Mouse (Mus musculus) cerebellum, postnatal 4 days (tissue): ENCODE data around the gene Entr1.

Source experiments
- DNase-seq, 2 experiments: peaks; one replicate each; pipeline ENCODE4 v3.0.0; 2022; ENCODE audit warnings: low spot score in 2 of 2, mixed read lengths in 1 of 2

The Entr1 gene

DNA sequence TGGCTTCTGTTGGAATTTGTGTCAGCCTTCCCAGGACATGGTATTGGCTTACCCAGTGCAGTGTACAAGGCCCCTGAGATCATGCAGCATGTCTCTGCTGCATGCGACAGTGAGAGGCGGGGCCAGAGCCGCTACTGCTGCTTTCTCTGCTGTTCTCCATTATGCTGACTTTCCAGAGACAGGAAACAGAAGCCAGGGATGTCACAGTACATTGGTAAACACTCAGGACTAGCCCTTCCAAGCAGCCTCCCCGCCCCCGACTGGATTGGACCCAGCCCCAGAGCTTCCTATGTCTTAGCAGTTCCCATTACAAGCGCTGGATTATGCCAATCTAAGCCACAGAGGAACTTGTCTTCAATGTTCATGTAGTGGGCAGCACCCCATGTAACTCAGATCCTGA is 40.9 kb downstream of the Entr1 start:
- DNase-seq: no peak

DNA sequence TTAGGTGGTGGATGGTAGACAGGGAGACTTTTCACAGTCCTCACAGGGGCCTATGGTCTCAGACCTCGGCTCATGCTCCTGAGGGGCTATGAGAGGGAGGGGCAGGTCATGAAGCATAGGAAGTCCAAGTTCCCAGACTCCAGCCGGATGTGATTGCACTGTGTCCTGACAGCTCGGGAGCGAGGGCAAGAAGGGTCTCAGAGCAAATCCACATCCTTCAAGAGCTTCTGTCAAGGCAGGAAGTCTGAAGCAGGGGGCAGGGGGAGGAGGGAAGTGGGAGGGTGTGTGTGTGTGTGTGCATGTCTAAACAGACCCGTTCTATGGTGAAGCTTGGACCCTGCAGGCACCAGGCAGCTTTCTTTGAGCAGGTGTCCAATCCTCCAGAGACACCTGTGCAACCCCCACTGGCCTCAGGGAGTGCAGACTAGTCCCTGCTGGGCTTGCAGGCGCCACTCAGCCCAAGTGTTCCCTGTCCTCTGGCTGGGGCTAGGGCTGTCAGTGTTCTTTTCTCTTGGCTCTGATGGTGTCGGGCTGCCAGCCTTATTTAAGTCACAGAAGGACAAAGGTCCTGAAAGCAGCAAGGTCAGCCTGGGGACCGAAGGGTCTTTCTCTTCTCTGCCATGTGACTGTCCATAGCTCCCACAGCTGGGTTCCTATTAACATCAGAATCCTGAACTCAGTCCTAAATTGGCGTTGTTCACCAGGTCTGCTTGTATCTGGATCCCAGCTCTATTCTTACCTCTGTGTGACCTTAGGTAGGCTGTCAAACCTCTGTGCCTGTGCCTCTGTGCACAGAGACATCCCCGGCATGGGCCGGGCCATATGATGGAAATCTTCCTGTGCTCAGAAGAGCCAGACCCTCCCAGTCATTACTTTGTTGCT is 46.3 kb downstream of the Entr1 start:
- no peak for DNase-seq

DNA sequence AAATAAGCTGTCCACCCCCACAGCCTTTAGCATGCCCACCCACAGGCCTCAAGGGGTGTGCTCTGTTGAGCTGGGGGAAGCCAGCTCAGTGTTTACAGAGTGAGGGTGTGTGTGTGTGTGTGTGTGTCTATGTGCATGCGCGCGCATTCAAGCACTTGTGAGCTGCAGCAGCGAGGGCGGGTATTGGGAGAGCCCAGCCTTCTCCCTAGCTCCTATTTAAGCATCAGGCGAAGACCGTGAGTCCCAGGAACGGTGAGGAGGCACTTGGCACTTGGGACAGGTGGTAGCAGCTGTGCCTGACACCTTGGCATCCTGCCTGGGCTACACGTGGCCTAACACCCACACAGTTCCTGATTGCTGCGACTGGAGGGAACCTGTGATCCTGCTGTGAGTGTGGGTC is 47.1 kb downstream of the Entr1 start:
- DNase-seq: no peak

DNA sequence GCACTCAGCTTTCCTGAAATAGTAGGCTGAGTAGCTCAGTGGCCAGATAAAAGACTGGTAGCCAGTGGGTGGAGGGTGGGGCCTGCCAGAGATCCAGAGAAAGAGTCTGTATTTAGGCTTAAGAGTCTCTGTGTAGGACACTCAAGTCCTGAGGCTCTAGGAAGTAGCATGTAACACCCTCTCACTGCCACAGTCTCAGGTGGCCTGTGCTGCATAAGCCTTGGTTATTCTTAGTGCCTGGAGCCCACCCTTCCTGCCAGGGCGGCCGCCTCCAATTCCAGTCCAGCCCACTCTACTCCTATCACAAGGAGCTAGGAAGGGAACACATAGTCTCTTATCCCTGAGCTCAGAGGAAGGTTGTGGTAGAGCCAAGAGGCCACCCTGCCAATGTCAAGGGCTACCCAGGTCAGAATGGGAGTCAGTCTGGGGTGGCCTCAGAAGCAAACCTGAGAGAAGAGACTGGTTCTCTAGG is 47.6 kb downstream of the Entr1 start:
- no peak for DNase-seq

DNA sequence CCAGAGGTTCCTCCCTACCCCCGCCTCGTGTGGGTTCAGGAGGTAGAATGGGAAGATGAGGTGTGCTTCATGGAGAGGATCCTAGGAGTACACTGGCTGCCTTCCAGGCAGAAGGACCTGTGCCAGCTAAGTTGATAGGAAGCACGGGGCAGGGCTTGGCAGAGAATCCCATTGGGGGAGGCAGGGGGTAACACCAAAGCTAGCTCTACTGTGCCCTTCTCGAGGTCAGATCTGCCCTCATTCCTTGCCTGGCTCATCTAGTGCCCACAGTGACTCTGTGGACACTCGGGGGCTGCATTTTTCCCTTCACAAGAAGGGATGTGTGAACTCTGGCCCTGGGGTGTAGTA is 49.9 kb downstream of the Entr1 start:
- DNase-seq: no peak

DNA sequence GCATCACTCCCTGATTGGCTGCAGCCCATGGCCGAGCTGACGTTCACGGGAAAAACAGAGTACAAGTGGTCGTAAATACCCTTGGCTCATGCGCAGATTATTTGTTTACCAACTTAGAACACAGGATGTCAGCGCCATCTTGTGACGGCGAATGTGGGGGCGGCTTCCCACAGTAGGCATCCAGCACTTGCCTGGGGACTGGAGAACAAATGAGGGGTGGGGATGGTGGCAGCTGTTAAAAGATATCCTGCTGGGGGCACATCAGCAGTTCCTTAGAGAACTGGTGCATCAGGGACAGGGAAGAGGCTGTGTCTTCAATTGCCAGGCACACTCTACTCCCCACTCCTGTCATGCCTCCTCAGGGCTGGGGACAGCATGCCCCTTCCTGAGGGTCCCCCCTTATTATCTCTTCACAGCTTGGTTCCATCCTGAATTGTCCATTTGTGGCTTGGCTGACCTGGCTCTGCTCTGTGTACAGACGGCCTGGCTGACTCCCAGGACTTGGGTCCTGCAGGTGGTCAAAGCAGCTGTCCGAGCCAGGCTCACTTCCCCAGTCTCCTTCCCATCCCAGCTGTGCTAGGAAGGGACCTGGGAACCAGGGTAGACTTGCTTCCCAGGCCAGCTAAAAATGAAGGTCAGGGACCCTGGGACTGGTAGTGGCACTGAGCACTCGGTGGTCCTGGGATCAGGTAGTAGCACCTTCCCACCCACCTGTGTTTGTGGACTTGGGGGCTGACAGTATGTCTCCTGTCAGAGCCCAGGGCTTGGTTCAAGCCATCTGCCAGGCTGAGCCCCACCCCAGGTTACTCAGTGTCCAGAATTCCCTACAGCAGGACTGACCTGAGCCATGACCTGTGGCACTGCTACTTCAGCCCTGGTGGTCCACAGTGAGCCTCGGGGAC is 50.6 kb downstream of the Entr1 start:
- DNase-seq: no peak
